Mouse (Mus musculus) cerebellum, adult 2 months (tissue): ENCODE measurements around the gene Ptpa.

ENCODE experiments used
- CTCF ChIP-seq: fragments of 200-500 bp; IDR thresholded peaks from 2 replicates; pipeline ENCODE4 v1.5.1; 2011; ENCODE audit warnings: low read depth, mild to moderate bottlenecking, control low read depth, low read length, moderate library complexity, borderline replicate concordance; ENCODE audit not compliant: insufficient read depth
- POLR2A ChIP-seq: fragments of 200-500 bp; IDR thresholded peaks from 2 replicates; pipeline ENCODE4 v1.6.1; 2011; ENCODE audit warnings: low read length, control low read depth, borderline replicate concordance; ENCODE audit not compliant: insufficient read depth

DNA sequence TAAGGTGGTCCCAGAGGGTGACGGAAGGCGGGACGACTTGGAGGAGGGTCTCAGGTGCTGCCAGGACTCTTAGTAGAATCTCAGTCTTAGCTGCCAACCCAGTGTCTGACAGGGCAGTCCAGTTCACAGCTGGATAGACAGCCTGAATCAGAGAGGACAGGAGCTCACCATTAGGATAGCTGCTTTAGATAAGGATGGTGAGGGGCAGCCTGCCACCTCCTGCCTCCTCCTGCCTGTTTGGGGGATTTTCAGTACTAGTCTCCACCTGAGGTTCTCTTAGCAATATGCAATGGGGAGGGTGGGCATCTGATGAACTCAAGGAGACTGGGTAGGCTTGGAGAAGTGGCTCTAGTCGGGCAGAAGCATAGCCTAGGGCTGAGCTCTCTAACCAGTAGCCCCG is 1.2 kb upstream of the Ptpa start:
- TF ChIP-seq CTCF (no peak), POLR2A (no peak)
